Mouse (Mus musculus) adrenal gland (tissue): ENCODE measurements at regions not wholly inside any gene's neighbourhood (a gene's known extent, or its start where the extent isn't known, plus 50 kb on each side); places are given as distances from the start of the nearest gene placed in this dataset.

ENCODE experiments used
- intact Hi-C: fragments of 180-260 bp; cut with DNase I; formaldehyde crosslinking; loops from one replicate; pipeline ENCODE4 v1.15.1; 2025

GRCm38 (mm10) chr1:45732958-45733357, 62.0 kb upstream of the Wdr75 start:
- intact Hi-C loops: no loop called here

GRCm38 (mm10) chr1:45745136-45745535, 49.8 kb upstream of the Wdr75 start:
- intact Hi-C loops: no loop called here
